Mouse (Mus musculus) CH12.LX (cell line): ENCODE results near the gene Kif18b.

ENCODE experiments used
- CTCF ChIP-seq, 2 experiments: IDR thresholded peaks in 1 of 2; conservative IDR thresholded peaks in 1 of 2; 2 replicates each; pipeline ENCODE4 v1.5.1; 2011 to 2012; ENCODE audit warnings: low read depth in 2 of 2, low read length in 2 of 2, improper control_type of control experiment in 1 of 2, inconsistent platforms in 1 of 2, mild to moderate bottlenecking in 1 of 2, moderate library complexity in 1 of 2
- MAX ChIP-seq: IDR thresholded peaks from 2 replicates; pipeline ENCODE4 v1.6.1; 2011; ENCODE audit warnings: low read length, improper control_type of control experiment
- POLR2A ChIP-seq: IDR thresholded peaks from 2 replicates; pipeline ENCODE4 v1.6.1; 2011; ENCODE audit warnings: low read depth, mild to moderate bottlenecking, improper control_type of control experiment, low read length
- SIN3A ChIP-seq: IDR thresholded peaks from 2 replicates; pipeline ENCODE4 v1.6.1; 2012; ENCODE audit warnings: low read length, improper control_type of control experiment, inconsistent platforms
- ZC3H11A ChIP-seq: IDR thresholded peaks from 2 replicates; pipeline ENCODE4 v1.6.1; 2012; ENCODE audit warnings: low read depth, mild to moderate bottlenecking, inconsistent platforms, low read length, improper control_type of control experiment
- ZNF384 ChIP-seq: IDR thresholded peaks from 2 replicates; pipeline ENCODE4 v1.6.1; 2012; ENCODE audit warnings: low read depth, low read length, improper control_type of control experiment, inconsistent platforms

- no peak for TF ChIP-seq SIN3A
- no peak for TF ChIP-seq MAX
- TF ChIP-seq ZNF384, result no peak
- no peak for TF ChIP-seq ZC3H11A
- no peak for TF ChIP-seq CTCF (conservative IDR thresholded peaks at IDR 0.05 in 1 of 2, IDR thresholded peaks at IDR 0.05 in 1 of 2; ENCODE audit: low read depth in 2 of 2, low read length in 2 of 2)
- no peak for TF ChIP-seq POLR2A
These were observed 26.5 kb downstream of the Kif18b start for GRCm38 (mm10) chr11:102898408-102898807.
